Mouse (Mus musculus) heart, postnatal 4 days (tissue): ENCODE data around the gene Pramel5. TPM values are rescaled to one million over a fixed set of nuclear protein-coding genes. Genes with fewer than 3 reads are reported as not detected.
"Not testable (repeated sequence)": the region's sequence is repeated elsewhere in the genome, so short reads cannot be mapped to it uniquely, and the experiment has no call there.

ENCODE experiments used
- DNase-seq: peaks from one replicate; pipeline ENCODE4 v3.0.0; 2021
- total RNA-seq, 2 experiments: library from RNA; stranded (reverse); gene quantifications; 2 replicates each; pipeline ENCODE4 v1.2.3; 2021

Pramel5 gene
- not detected for total RNA-seq

DNA sequence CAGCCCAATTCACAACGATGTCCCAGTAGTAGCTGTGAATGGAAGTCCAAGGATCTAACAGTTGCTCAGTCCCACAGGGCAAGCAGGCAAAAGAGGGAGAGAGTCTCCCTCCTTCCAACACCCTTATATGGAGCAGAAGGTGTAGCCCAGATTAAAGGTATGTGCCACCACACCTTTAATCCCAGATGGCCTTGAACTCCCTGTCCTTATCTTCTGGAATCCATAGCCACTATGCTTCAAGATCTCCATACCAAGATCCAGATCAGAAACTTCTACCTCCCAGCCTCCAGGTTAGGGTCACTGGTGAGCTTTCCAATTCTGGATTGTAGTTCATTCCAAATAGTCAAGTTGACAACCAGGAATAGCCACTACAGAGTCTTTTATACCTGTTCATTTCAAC is at the start of gene Pramel5:
Pramel5 (minus strand) TSS at position 101 of the 400 bp plus-strand sequence.
- DNase-seq: not testable (repeated sequence)

GRCm38 (mm10) chr4:144329949-144330348 is 49.7 kb upstream of the Pramel5 start, which contains the start of gene Gm13128:
TSS of gene Gm13128 (plus strand) at chr4:144330249.
- not testable (repeated sequence) for DNase-seq

DNA sequence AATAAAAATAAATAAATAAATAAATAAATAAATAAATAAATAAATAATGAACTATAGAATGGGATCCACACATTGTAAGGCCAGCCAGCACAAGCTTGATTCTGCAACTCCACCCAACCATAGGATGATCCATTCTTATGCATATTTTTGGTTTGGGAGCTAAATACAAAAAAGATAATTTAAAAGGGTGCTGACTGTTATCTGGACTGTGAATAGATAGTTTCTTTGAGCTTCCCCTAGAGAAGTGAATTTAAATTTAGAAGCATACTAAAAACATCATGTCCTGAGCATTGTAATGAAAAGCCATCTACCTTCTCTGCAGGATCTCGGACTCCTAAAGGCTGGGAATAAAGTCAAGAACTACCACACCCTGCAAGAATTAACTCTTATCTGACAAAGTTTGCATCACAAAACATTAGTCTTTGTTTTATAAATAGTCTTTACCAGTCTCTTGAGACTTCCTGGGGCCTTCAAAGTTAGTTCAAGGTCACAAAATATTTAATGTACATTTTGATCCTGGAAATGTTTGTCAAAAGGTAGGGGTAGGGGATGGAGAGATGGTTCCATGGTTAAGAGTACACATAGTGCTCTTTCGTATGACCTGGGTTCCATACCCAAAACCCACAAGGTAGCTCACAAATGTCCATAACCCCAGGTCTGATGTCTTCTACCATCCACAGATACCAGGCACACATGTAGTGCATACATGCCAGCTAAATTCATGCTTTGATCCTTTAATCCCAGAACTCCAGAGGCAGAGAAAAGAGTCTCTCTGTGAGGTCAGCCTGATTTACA is 32.6 kb upstream of the Pramel5 start:
- not testable (repeated sequence) for DNase-seq

- DNase-seq: not testable (repeated sequence)
Measured at GRCm38 (mm10) chr4:144299414-144299813, 19.1 kb upstream of the Pramel5 start.

DNA sequence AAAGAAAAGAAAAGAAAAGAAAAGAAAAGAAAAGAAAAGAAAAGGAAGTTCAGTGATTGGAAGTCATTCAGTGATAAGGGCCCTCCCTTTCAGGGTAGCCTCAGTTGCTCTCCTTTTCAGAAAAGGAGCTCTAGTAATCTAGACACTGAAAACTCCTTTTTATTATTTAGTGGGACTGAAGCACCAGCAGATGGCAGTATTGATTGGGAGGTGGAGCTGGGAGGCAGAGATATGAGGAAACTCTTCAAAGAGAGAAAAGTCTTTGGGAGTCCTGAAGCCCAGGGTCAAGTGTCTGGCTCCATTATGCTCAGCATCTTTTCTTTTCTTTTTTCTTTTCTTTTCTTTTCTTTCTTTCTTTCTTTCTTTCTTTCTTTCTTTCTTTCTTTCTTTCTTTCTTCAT is 25.5 kb downstream of the Pramel5 start:
- not testable (repeated sequence) for DNase-seq

Other genes with a start within 250 kb of the Pramel5 start
- gene Pramel4, start 221.4 kb downstream of the Pramel5 start, total RNA-seq: not detected
- not detected for gene Gm13102, start 174.0 kb downstream of the Pramel5 start, total RNA-seq
- gene Oog3, start 117.8 kb downstream of the Pramel5 start, total RNA-seq: not detected
- not detected for gene Oog2, start 89.8 kb downstream of the Pramel5 start, total RNA-seq
- gene C87977, start 67.2 kb downstream of the Pramel5 start, total RNA-seq: not detected
- not detected for gene Gm13128, start 49.8 kb upstream of the Pramel5 start, total RNA-seq
- not detected for gene Gm13119, start 77.5 kb upstream of the Pramel5 start, total RNA-seq
- not detected for gene Pramef20, start 97.4 kb upstream of the Pramel5 start, total RNA-seq
- gene Pramef12, start 128.0 kb upstream of the Pramel5 start, total RNA-seq: not detected
- gene 1700012P22Rik, start 158.3 kb upstream of the Pramel5 start, total RNA-seq: not detected
- not detected for gene Gm9944, start 172.8 kb upstream of the Pramel5 start, total RNA-seq
- gene Aadacl3, start 183.3 kb upstream of the Pramel5 start, total RNA-seq: not detected
- not detected for gene 9430007A20Rik, start 239.3 kb upstream of the Pramel5 start, total RNA-seq